In genomic region chr9:72467551-72468407, GRCm38 (mm10) we compare ENCODE assay signal across 9 mouse cellular contexts. TPM values are rescaled to one million over a fixed set of nuclear protein-coding genes. Genes with fewer than 3 reads are reported as not detected.
DNase-seq lines count a peak whose midpoint lies in the region; ATAC-seq and TF ChIP-seq lines count a peak whose summit lies in the region.
"Had no signal": no experiment of that assay in that cellular context is flagged by ENCODE, and none has a peak within 500 bp of the region (broad histone marks: within the 10 kb centered on the region; RNA-seq: fewer than 3 reads in every experiment).

No protein-coding gene starts in this region.

- ATAC-seq in Patski, result no peak
- peak; percentile 85 for ATAC-seq in neutrophil, adult 5-6 weeks (ENCODE audit: extremely low read depth, insufficient number of reproducible peaks, low FRiP score, poor library complexity, severe bottlenecking)

- POLR2A ChIA-PET in Patski (lab: Charles Lee), result no interaction called here

- intact Hi-C loops in gastrocnemius, postnatal 36 days (cut with DNase I), result loop anchor here (1.0 kb wide), 1 partner anchor 29 kb away; the partner anchor contains the start of gene Mns1

- H3K27me3 ChIP-seq in Patski, result no peaks in the 10 kb centered on the region
- H3K27me3 ChIP-seq: neural tube, embryonic 13.5 days had no signal

- peak; percentile 36 for DNase-seq in gastrocnemius, adult 18-20 months (ENCODE audit: low spot score)
- DNase-seq in gastrocnemius, postnatal 36 days, result no peak
- DNase-seq in 416B (ENCODE audit: low read depth) (peak; percentile 84), Patski (ENCODE audit: low read depth, low spot score) (no peak), liver (peak; percentile 40)
- DNase-seq in ovary, adult 18-20 months (ENCODE audit: low spot score), result no peak
- DNase-seq in cerebellum, postnatal 36 days, result no peak

- in situ Hi-C loops in Patski (cut with MboI; ENCODE audit: low pct_unique_long_range_greater_than_20kb), result loop anchor here (10.0 kb wide), 1 partner anchor 207 kb away; no protein-coding TSS in a partner anchor

- TF ChIP-seq CTCF in Patski (IDR thresholded peaks at IDR 0.05), result peak; percentile 50

- CTCF ChIA-PET in Patski (lab: Charles Lee), result interaction anchor here (1.2 to 2.5 kb wide), 5 partner anchors 9 to 49 kb away, joined by 3 to 5 read pairs (median 4); no protein-coding TSS in a partner anchor

RNA-seq across cellular contexts. Expression of gene Tex9, which starts 24.2 kb away (rescaled TPM):
- 1 to 10 TPM; 1.2 to 1.5 TPM for total RNA-seq in gastrocnemius, adult 18-20 months (2021)
- total RNA-seq in gastrocnemius, postnatal 36 days (2021), result 1 to 10 TPM; 1.1 to 1.9 TPM
- polyA plus RNA-seq in Patski (2021), result 23.6 TPM
- total RNA-seq in neutrophil, adult 5-6 weeks (2017), result 39.2 and 39.7 TPM in 2 replicates

RNA-seq across cellular contexts. Expression of gene Mns1, which starts 30.0 kb away (rescaled TPM):
- under 1 TPM; 0.09 to 0.16 TPM for total RNA-seq in gastrocnemius, adult 18-20 months (2021)
- total RNA-seq in gastrocnemius, postnatal 36 days (2021), result under 1 TPM; 0.10 to 0.31 TPM
- polyA plus RNA-seq in Patski (2021), result 5.5 TPM
- total RNA-seq in neutrophil, adult 5-6 weeks (2017), result 3.6 and 3.8 TPM in 2 replicates

Comparison
In these comparisons a context has a peak if more than half of its experiments do, and no peak if none do; other contexts are left out.
1. DNase-seq: peak in gastrocnemius, adult 18-20 months (single experiment), 416B (single experiment) and liver (single experiment); none in gastrocnemius, postnatal 36 days (0 of 2), Patski (single experiment), ovary, adult 18-20 months (single experiment) and cerebellum, postnatal 36 days (0 of 2).
2. RNA of gene Tex9, which starts 24.2 kb away (total RNA-seq): 39.2 to 39.7 TPM in neutrophil, adult 5-6 weeks; 1.1 to 1.9 TPM in gastrocnemius, postnatal 36 days and 1.2 to 1.5 TPM in gastrocnemius, adult 18-20 months; every median in the first group is over 10 times any median in the second.